Mouse (Mus musculus) CH12.LX (cell line): ENCODE measurements at regions not wholly inside any gene's neighbourhood (a gene's known extent, or its start where the extent isn't known, plus 50 kb on each side); places are given as distances from the start of the nearest gene placed in this dataset.

ENCODE experiments used
- DNase-seq: peaks from one replicate; pipeline ENCODE4 v3.0.0-alpha.2; 2013; ENCODE audit errors: extremely low read depth
- H3K27ac ChIP-seq: 2 replicates; pipeline ENCODE4 v1.5.1; 2012; ENCODE audit warnings: low read depth, mild to moderate bottlenecking, control low read depth, moderate library complexity; ENCODE audit not compliant: insufficient read depth
- H3K27me3 ChIP-seq: replicated peaks from 2 replicates; pipeline ENCODE3; 2012; ENCODE audit warnings: inconsistent platforms
- H3K36me3 ChIP-seq, 2 experiments: replicated peaks in 1 of 2; 2 replicates each; pipeline versions ENCODE3 to v1.6.1; 2012; ENCODE audit warnings: inconsistent platforms in 1 of 2, low read length in 1 of 2, mild to moderate bottlenecking in 1 of 2, mixed read lengths in 1 of 2, moderate library complexity in 1 of 2; ENCODE audit not compliant: control insufficient read depth in 1 of 2, insufficient read depth in 1 of 2
- H3K4me1 ChIP-seq, 2 experiments: 2 replicates each; pipeline ENCODE4 v1.6.1; 2012; ENCODE audit warnings: inconsistent platforms in 1 of 2, moderate library complexity in 1 of 2; ENCODE audit not compliant: insufficient read depth in 2 of 2, control insufficient read depth in 1 of 2
- H3K4me2 ChIP-seq: 2 replicates; pipeline ENCODE4 v1.6.1; 2012; ENCODE audit warnings: low read depth, mild to moderate bottlenecking, control low read depth; ENCODE audit not compliant: poor library complexity, insufficient read depth, severe bottlenecking
- H3K4me3 ChIP-seq, 3 experiments: fragments of 150-350 bp in 1 of 3; sonication (generic) in 1 of 3; replicated peaks in 1 of 3; 2 replicates each; pipeline versions ENCODE3 to v1.5.1; 2011 to 2012; ENCODE audit warnings: low read depth in 2 of 3, low read length in 2 of 3, mild to moderate bottlenecking in 2 of 3, moderate library complexity in 2 of 3, control low read depth in 1 of 3, improper control_type of control experiment in 1 of 3, inconsistent platforms in 1 of 3, mixed read lengths in 1 of 3; ENCODE audit not compliant: poor library complexity in 1 of 3
- H3K79me2 ChIP-seq: replicated peaks from 2 replicates; pipeline ENCODE4 v1.6.1; 2012; ENCODE audit warnings: mild to moderate bottlenecking, moderate library complexity; ENCODE audit not compliant: control insufficient read depth, poor library complexity, insufficient read depth, severe bottlenecking; ENCODE audit errors: extremely low read depth
- H3K9ac ChIP-seq: 2 replicates; pipeline ENCODE4 v1.6.1; 2012; ENCODE audit warnings: low read depth, mild to moderate bottlenecking, control low read depth, moderate library complexity; ENCODE audit not compliant: insufficient read depth
- H3K9me3 ChIP-seq: replicated peaks from 2 replicates; pipeline ENCODE3; 2012; ENCODE audit warnings: low read length, inconsistent platforms, mixed read lengths
- CHD2 ChIP-seq: IDR thresholded peaks from 2 replicates; pipeline ENCODE4 v1.6.1; 2011; ENCODE audit warnings: low read length, improper control_type of control experiment
- EP300 ChIP-seq: IDR thresholded peaks from 2 replicates; pipeline ENCODE4 v1.6.1; 2011; ENCODE audit warnings: low read length, improper control_type of control experiment
- ETS1 ChIP-seq: conservative IDR thresholded peaks from 2 replicates; pipeline ENCODE4 v1.6.1; 2012; ENCODE audit warnings: low read depth, mild to moderate bottlenecking, inconsistent platforms, low read length, improper control_type of control experiment, moderate library complexity
- GABPA ChIP-seq: IDR thresholded peaks from 2 replicates; pipeline ENCODE4 v1.6.1; 2012; ENCODE audit warnings: low read depth, low read length, improper control_type of control experiment, inconsistent platforms; ENCODE audit not compliant: insufficient replicate concordance
- IRF4 ChIP-seq: IDR thresholded peaks from 2 replicates; pipeline ENCODE4 v1.6.1; 2014; ENCODE audit warnings: low read depth, mild to moderate bottlenecking, inconsistent platforms, low read length, improper control_type of control experiment
- MAFK ChIP-seq: IDR thresholded peaks from 2 replicates; pipeline ENCODE4 v1.6.1; 2011; ENCODE audit warnings: low read length, improper control_type of control experiment; ENCODE audit not compliant: insufficient replicate concordance
- MAZ ChIP-seq: IDR thresholded peaks from 2 replicates; pipeline ENCODE4 v1.6.1; 2012; ENCODE audit warnings: low read depth, mild to moderate bottlenecking, inconsistent platforms, low read length, improper control_type of control experiment, moderate library complexity
- NELFE ChIP-seq: IDR thresholded peaks from 2 replicates; pipeline ENCODE4 v1.6.1; 2011; ENCODE audit warnings: low read depth, low read length, improper control_type of control experiment
- NRF1 ChIP-seq: IDR thresholded peaks from 2 replicates; pipeline ENCODE4 v1.6.1; 2014; ENCODE audit warnings: low read depth, mild to moderate bottlenecking, inconsistent platforms, low read length, improper control_type of control experiment, moderate library complexity
- PAX5 ChIP-seq: IDR thresholded peaks from 2 replicates; pipeline ENCODE4 v1.6.1; 2012; ENCODE audit warnings: low read length, inconsistent platforms, mixed read lengths
- POLR2AphosphoS2 ChIP-seq: IDR thresholded peaks from 2 replicates; pipeline ENCODE4 v1.6.1; 2011; ENCODE audit warnings: low read depth, low read length, improper control_type of control experiment
- ZC3H11A ChIP-seq: IDR thresholded peaks from 2 replicates; pipeline ENCODE4 v1.6.1; 2012; ENCODE audit warnings: low read depth, mild to moderate bottlenecking, inconsistent platforms, low read length, improper control_type of control experiment
- dilution Hi-C: fragments of 300-500 bp; cut with MboI; formaldehyde crosslinking; loops from 2 replicates; pipeline ENCODE4 v1.14.3; 2020; ENCODE audit warnings: low sequenced_read_pairs; ENCODE audit not compliant: extremely low pct_unique_long_range_greater_than_20kb, extremely low pct_ligation_motif_present
- in situ Hi-C: fragments of 300-500 bp; cut with MboI; formaldehyde crosslinking; loops from 3 replicates; pipeline ENCODE4 v1.14.3; 2019; ENCODE audit warnings: low sequenced_read_pairs, low pct_ligation_motif_present, low pct_unique_long_range_greater_than_20kb, mixed read lengths

- no peak overlapping the region for H3K27ac ChIP-seq
- H3K4me1 ChIP-seq = no peaks in the 10 kb centered on the region
- in situ Hi-C loops = no loop called here
- H3K79me2 ChIP-seq = no peaks in the 10 kb centered on the region
- TF ChIP-seq POLR2AphosphoS2 (no peak), ZC3H11A (no peak), GABPA (no peak), NRF1 (no peak)
- TF ChIP-seq, all 38 proteins: peak for 0
- no peak overlapping the region for H3K4me2 ChIP-seq
- no peak overlapping the region for H3K9ac ChIP-seq
- no peaks in the 10 kb centered on the region for H3K36me3 ChIP-seq
- H3K4me3 ChIP-seq = no peak overlapping the region
- H3K9me3 ChIP-seq = peaks cover 49% of the 10 kb centered on the region
- no peaks in the 10 kb centered on the region for H3K27me3 ChIP-seq
- DNase-seq = no peak
- dilution Hi-C loops = no loop called here
Measured at GRCm38 (mm10) chr8:103272305-103273079, 487.1 kb upstream of the Cdh11 start.

- H3K27me3 ChIP-seq = no peaks in the 10 kb centered on the region
- H3K4me2 ChIP-seq = no peak overlapping the region
- no peak overlapping the region for H3K9ac ChIP-seq
- no peak for DNase-seq
- peaks cover 47% of the 10 kb centered on the region for H3K9me3 ChIP-seq
- in situ Hi-C loops = no loop called here
- no peak for TF ChIP-seq CHD2
- TF ChIP-seq PAX5 = no peak
- TF ChIP-seq NELFE = no peak
- no peak for TF ChIP-seq ETS1
- no peak for TF ChIP-seq MAZ
- no peak for TF ChIP-seq IRF4
- no peak for TF ChIP-seq EP300
- no peak overlapping the region for H3K27ac ChIP-seq
- H3K4me3 ChIP-seq = no peak overlapping the region
- dilution Hi-C loops = no loop called here
- H3K36me3 ChIP-seq = no peaks in the 10 kb centered on the region
- H3K79me2 ChIP-seq = no peaks in the 10 kb centered on the region
- no peaks in the 10 kb centered on the region for H3K4me1 ChIP-seq
Measured at GRCm38 (mm10) chr8:103273476-103273875, 488.0 kb upstream of the Cdh11 start.

GRCm38 (mm10) chr8:103281801-103282200, 496.4 kb upstream of the Cdh11 start:
- dilution Hi-C loops (no loop called here), in situ Hi-C loops (no loop called here)
- Histone ChIP-seq H3K27me3 (no peaks in the 10 kb centered on the region), H3K27ac (no peak overlapping the region), H3K36me3 (no peaks in the 10 kb centered on the region), H3K4me1 (no peaks in the 10 kb centered on the region), H3K4me3 (no peak overlapping the region), H3K9me3 (peaks cover 16% of the 10 kb centered on the region), H3K9ac (no peak overlapping the region), H3K4me2 (no peak overlapping the region), H3K79me2 (no peaks in the 10 kb centered on the region)
- no peak for DNase-seq
- TF ChIP-seq MAFK = no peak
